Mouse (Mus musculus): ENCODE measurements around the gene Lrrfip2. TPM values are rescaled to one million over a fixed set of nuclear protein-coding genes. Genes with fewer than 3 reads are reported as not detected.

The Lrrfip2 gene
- total RNA-seq (2023; ENCODE audit: inconsistent age), result 25.1 to 33.3 TPM (median 28.5 TPM) in 4 replicates

GRCm38 (mm10) chr9:111117126-111117642, at the start of gene Lrrfip2:
Lrrfip2 (plus strand) TSS chr9:111117592.

GRCm38 (mm10) chr9:111271434-111272160, 154.2 kb downstream of the Lrrfip2 start, which contains the start of the genes Mlh1 and Epm2aip1:
Mlh1 (minus strand) TSS chr9:111271791.
Epm2aip1 (plus strand) TSS chr9:111271929.

Other genes starting within 250 kb of the Lrrfip2 start
- 0.22 to 2.5 TPM in 2 of 4 replicates, not detected in the others for gene Als2cl, start 237.7 kb upstream of the Lrrfip2 start, total RNA-seq (2023; ENCODE audit: inconsistent age)
- gene Tmie, start 237.5 kb upstream of the Lrrfip2 start, total RNA-seq (2023; ENCODE audit: inconsistent age), result not detected in 4 replicates
- not detected in 4 replicates for gene Fam240a, start 200.7 kb upstream of the Lrrfip2 start, total RNA-seq (2023; ENCODE audit: inconsistent age)
- not detected in 4 replicates for gene Tdgf1, start 171.4 kb upstream of the Lrrfip2 start, total RNA-seq (2023; ENCODE audit: inconsistent age)
- not detected in 4 replicates for gene Lrrc2, start 166.0 kb upstream of the Lrrfip2 start, total RNA-seq (2023; ENCODE audit: inconsistent age)
- not detected in 4 replicates for gene Rtp3, start 127.0 kb upstream of the Lrrfip2 start, total RNA-seq (2023; ENCODE audit: inconsistent age)
- gene Ltf, start 98.3 kb upstream of the Lrrfip2 start, total RNA-seq (2023; ENCODE audit: inconsistent age), result 2.0 to 3.6 TPM (median 2.6 TPM) in 4 replicates
- gene Ccrl2, start 60.1 kb upstream of the Lrrfip2 start, total RNA-seq (2023; ENCODE audit: inconsistent age), result 2.6 to 4.7 TPM (median 4.4 TPM) in 4 replicates
- 47.7 to 55.3 TPM (median 52.0 TPM) in 4 replicates for gene Mlh1, start 154.2 kb downstream of the Lrrfip2 start, total RNA-seq (2023; ENCODE audit: inconsistent age)
- 24.0 to 26.8 TPM (median 24.9 TPM) in 4 replicates for gene Epm2aip1, start 154.3 kb downstream of the Lrrfip2 start, total RNA-seq (2023; ENCODE audit: inconsistent age)
- gene Trank1, start 194.1 kb downstream of the Lrrfip2 start, total RNA-seq (2023; ENCODE audit: inconsistent age), result not detected in 4 replicates